Mouse (Mus musculus) myocyte (in vitro differentiated cells): ENCODE measurements around the gene Slit2. TPM values are rescaled to one million over a fixed set of nuclear protein-coding genes. Genes with fewer than 3 reads are reported as not detected.

Experiments
- H3K27me3 ChIP-seq: one replicate; pipeline ENCODE4 v1.6.1; 2011; ENCODE audit not compliant: control insufficient read depth, insufficient read depth, insufficient read length
- H3K36me3 ChIP-seq: one replicate; pipeline ENCODE4 v1.6.1; 2011; ENCODE audit not compliant: control insufficient read depth, insufficient read depth
- H3K4me2 ChIP-seq: one replicate; pipeline ENCODE4 v1.6.1; 2011; ENCODE audit warnings: low read depth, control low read depth
- H3K4me3 ChIP-seq: one replicate; pipeline ENCODE4 v1.5.1; 2011; ENCODE audit warnings: mild to moderate bottlenecking, control low read depth, moderate library complexity
- H3K79me2 ChIP-seq: one replicate; pipeline ENCODE4 v1.6.1; 2011; ENCODE audit not compliant: control insufficient read depth, insufficient read depth
- H3ac ChIP-seq: one replicate; pipeline ENCODE4 v1.6.1; 2011; ENCODE audit not compliant: control insufficient read depth, insufficient read length
- CEBPB ChIP-seq: IDR thresholded peaks from 2 replicates; pipeline ENCODE4 v1.6.1; 2011; ENCODE audit warnings: mild to moderate bottlenecking, moderate library complexity; ENCODE audit not compliant: poor library complexity, insufficient read depth, severe bottlenecking
- E2F4 ChIP-seq: IDR thresholded peaks from one replicate; pipeline ENCODE4 v1.6.1; 2011; ENCODE audit warnings: mild to moderate bottlenecking, control low read depth, moderate library complexity; ENCODE audit not compliant: insufficient read depth
- MAX ChIP-seq: IDR thresholded peaks from one replicate; pipeline ENCODE4 v1.6.1; 2011; ENCODE audit warnings: low read depth, mild to moderate bottlenecking, control low read depth
- MYOD1 ChIP-seq, 3 experiments: IDR thresholded peaks; one replicate each; pipeline ENCODE4 v1.6.1; 2011; ENCODE audit warnings: control low read depth in 2 of 3, low read depth in 2 of 3, mild to moderate bottlenecking in 2 of 3, moderate library complexity in 1 of 3; ENCODE audit not compliant: insufficient read length in 2 of 3, control insufficient read depth in 1 of 3
- MYOG ChIP-seq, 3 experiments: IDR thresholded peaks; one replicate each; pipeline ENCODE4 v1.6.1; 2011; ENCODE audit warnings: control low read depth in 2 of 3, low read depth in 2 of 3, mild to moderate bottlenecking in 2 of 3; ENCODE audit not compliant: insufficient read length in 2 of 3, control insufficient read depth in 1 of 3, insufficient read depth in 1 of 3
- POLR2A ChIP-seq: IDR thresholded peaks from one replicate; pipeline ENCODE4 v1.6.1; 2011; ENCODE audit warnings: low read depth, mild to moderate bottlenecking, control low read depth, moderate library complexity; ENCODE audit not compliant: insufficient read length
- POLR2AphosphoS2 ChIP-seq: IDR thresholded peaks from one replicate; pipeline ENCODE4 v1.6.1; 2011; ENCODE audit warnings: low read depth, control low read depth; ENCODE audit not compliant: insufficient read length
- REST ChIP-seq: IDR thresholded peaks from one replicate; pipeline ENCODE4 v1.6.1; 2011; ENCODE audit warnings: mild to moderate bottlenecking, control low read depth, moderate library complexity; ENCODE audit not compliant: insufficient read depth, insufficient read length
- SRF ChIP-seq: IDR thresholded peaks from one replicate; pipeline ENCODE4 v1.6.1; 2011; ENCODE audit warnings: low read depth; ENCODE audit not compliant: control insufficient read depth, insufficient read length
- TCF12 ChIP-seq: IDR thresholded peaks from one replicate; pipeline ENCODE4 v1.6.1; 2011; ENCODE audit warnings: mild to moderate bottlenecking, control low read depth; ENCODE audit not compliant: poor library complexity, insufficient read depth, severe bottlenecking
- TCF3 ChIP-seq: IDR thresholded peaks from one replicate; pipeline ENCODE4 v1.6.1; 2011; ENCODE audit warnings: low read depth, control low read depth; ENCODE audit not compliant: insufficient read length
- USF1 ChIP-seq: IDR thresholded peaks from one replicate; pipeline ENCODE4 v1.6.1; 2011; ENCODE audit warnings: low read depth, mild to moderate bottlenecking, control low read depth, moderate library complexity
- polyA plus RNA-seq: library from polyadenylated mRNA; unstranded; fragments of >200 nt; fragmentation: generic; extraction: Trizol; gene quantifications from one replicate; pipeline ENCODE4 v1.2.1, GENCODE M21; 2012; ENCODE audit warnings: missing spikeins

The Slit2 gene
- polyA plus RNA-seq, 1 experiment = 4.8 TPM

GRCm38 (mm10) chr5:48050637-48051314 lies 67.8 kb downstream of the Slit2 start:
- TF ChIP-seq SRF (no peak), MAX (no peak), USF1 (no peak), CEBPB (no peak), MYOG (IDR thresholded peaks at IDR 0.05; ENCODE audit: control insufficient read depth in 1 of 3, insufficient read depth in 1 of 3, insufficient read length in 2 of 3, low read depth in 2 of 3) (no peak), TCF12 (no peak), E2F4 (no peak), POLR2AphosphoS2 (no peak), TCF3 (no peak), REST (no peak), POLR2A (no peak), MYOD1 (IDR thresholded peaks at IDR 0.05; ENCODE audit: control insufficient read depth in 1 of 3, insufficient read length in 2 of 3, low read depth in 2 of 3) (no peak)
- H3K4me3 ChIP-seq = no peak overlapping the region
- H3K27me3 ChIP-seq = no peaks in the 10 kb centered on the region
- no peak overlapping the region for H3K4me2 ChIP-seq
- H3K79me2 ChIP-seq = no peaks in the 10 kb centered on the region
- no peak overlapping the region for H3ac ChIP-seq
- no peaks in the 10 kb centered on the region for H3K36me3 ChIP-seq

GRCm38 (mm10) chr5:48058612-48059011 lies 75.7 kb downstream of the Slit2 start:
- Histone ChIP-seq H3K27me3 (no peaks in the 10 kb centered on the region), H3ac (no peak overlapping the region), H3K4me2 (no peak overlapping the region), H3K4me3 (no peak overlapping the region), H3K36me3 (no peaks in the 10 kb centered on the region), H3K79me2 (no peaks in the 10 kb centered on the region)
- TF ChIP-seq POLR2AphosphoS2 = no peak
- no peak for TF ChIP-seq TCF12
- no peak for TF ChIP-seq MYOG (IDR thresholded peaks at IDR 0.05; ENCODE audit: control insufficient read depth in 1 of 3, insufficient read depth in 1 of 3, insufficient read length in 2 of 3, low read depth in 2 of 3)
- TF ChIP-seq POLR2A = no peak
- no peak for TF ChIP-seq REST
- TF ChIP-seq USF1 = no peak
- no peak for TF ChIP-seq TCF3
- TF ChIP-seq E2F4 = no peak
- no peak for TF ChIP-seq SRF
- TF ChIP-seq CEBPB = no peak
- TF ChIP-seq MYOD1 (IDR thresholded peaks at IDR 0.05; ENCODE audit: control insufficient read depth in 1 of 3, insufficient read length in 2 of 3, low read depth in 2 of 3) = no peak
- TF ChIP-seq MAX = no peak

- Histone ChIP-seq H3K36me3 (no peaks in the 10 kb centered on the region), H3K27me3 (no peaks in the 10 kb centered on the region), H3ac (no peak overlapping the region), H3K4me2 (no peak overlapping the region), H3K79me2 (no peaks in the 10 kb centered on the region), H3K4me3 (no peak overlapping the region)
- TF ChIP-seq E2F4 (no peak), TCF3 (no peak), POLR2AphosphoS2 (no peak), SRF (no peak), POLR2A (no peak), CEBPB (no peak), TCF12 (no peak), MYOG (IDR thresholded peaks at IDR 0.05; ENCODE audit: control insufficient read depth in 1 of 3, insufficient read depth in 1 of 3, insufficient read length in 2 of 3, low read depth in 2 of 3) (no peak), MYOD1 (IDR thresholded peaks at IDR 0.05; ENCODE audit: control insufficient read depth in 1 of 3, insufficient read length in 2 of 3, low read depth in 2 of 3) (no peak), USF1 (no peak), MAX (no peak), REST (no peak)
Observed at GRCm38 (mm10) chr5:48060715-48061114, 77.8 kb downstream of the Slit2 start.

- Histone ChIP-seq H3K4me3 (no peak overlapping the region), H3ac (no peak overlapping the region), H3K79me2 (no peaks in the 10 kb centered on the region), H3K4me2 (no peak overlapping the region), H3K36me3 (no peaks in the 10 kb centered on the region), H3K27me3 (no peaks in the 10 kb centered on the region)
- TF ChIP-seq POLR2A = no peak
- TF ChIP-seq MAX = no peak
- no peak for TF ChIP-seq POLR2AphosphoS2
- no peak for TF ChIP-seq USF1
- TF ChIP-seq MYOG (IDR thresholded peaks at IDR 0.05; ENCODE audit: control insufficient read depth in 1 of 3, insufficient read depth in 1 of 3, insufficient read length in 2 of 3, low read depth in 2 of 3) = no peak
- no peak for TF ChIP-seq CEBPB
- TF ChIP-seq REST = no peak
- no peak for TF ChIP-seq SRF
- no peak for TF ChIP-seq TCF3
- TF ChIP-seq TCF12 = no peak
- TF ChIP-seq MYOD1 (IDR thresholded peaks at IDR 0.05; ENCODE audit: control insufficient read depth in 1 of 3, insufficient read length in 2 of 3, low read depth in 2 of 3) = no peak
Observed at GRCm38 (mm10) chr5:48078730-48079129, 95.8 kb downstream of the Slit2 start.
